Mouse (Mus musculus) midbrain, embryonic 11.5 days (tissue): ENCODE measurements around the gene Porcn. TPM values are rescaled to one million over a fixed set of nuclear protein-coding genes. Genes with fewer than 3 reads are reported as not detected.

Source experiments
- ATAC-seq: fragments of 200-750 bp; cut with Nextera tagmentation; 2 replicates; pipeline ENCODE4 v1.8.0; 2017; ENCODE audit warnings: moderate TSS enrichment, moderate library complexity; ENCODE audit not compliant: low FRiP score
- DNase-seq: peaks from one replicate; pipeline ENCODE4 v3.0.0; 2015; ENCODE audit warnings: low spot score; ENCODE audit errors: missing footprints
- H3K27ac ChIP-seq: fragments of 300-500 bp; sonication (generic); 2 replicates; pipeline ENCODE4 v1.5.1; 2014; ENCODE audit warnings: low read depth, low read length
- H3K27me3 ChIP-seq: fragments of 300-500 bp; sonication (generic); 2 replicates; pipeline ENCODE4 v1.6.1; 2014; ENCODE audit warnings: mild to moderate bottlenecking, low read length, moderate library complexity, mixed read lengths; ENCODE audit not compliant: control insufficient read depth, insufficient read depth
- H3K36me3 ChIP-seq: fragments of 300-500 bp; sonication (generic); 2 replicates; pipeline ENCODE4 v1.6.1; 2014; ENCODE audit warnings: mild to moderate bottlenecking, low read length, moderate library complexity, mixed read lengths; ENCODE audit not compliant: control insufficient read depth, insufficient read depth
- H3K4me1 ChIP-seq: fragments of 300-500 bp; sonication (generic); 2 replicates; pipeline ENCODE4 v1.6.1; 2014; ENCODE audit warnings: low read length; ENCODE audit not compliant: control insufficient read depth, insufficient read depth
- H3K4me2 ChIP-seq: fragments of 300-500 bp; sonication (generic); 2 replicates; pipeline ENCODE4 v1.6.1; 2014; ENCODE audit warnings: mild to moderate bottlenecking, moderate library complexity
- H3K4me3 ChIP-seq: fragments of 300-500 bp; sonication (generic); 2 replicates; pipeline ENCODE4 v1.5.1; 2014; ENCODE audit warnings: low read depth, low read length
- H3K9ac ChIP-seq: fragments of 300-500 bp; sonication (generic); 2 replicates; pipeline ENCODE4 v1.6.1; 2014; ENCODE audit warnings: low read length
- H3K9me3 ChIP-seq: fragments of 300-500 bp; sonication (generic); 2 replicates; pipeline ENCODE4 v1.6.1; 2016; ENCODE audit warnings: low read length; ENCODE audit not compliant: control insufficient read depth
- WGBS: fragments of 180-500 bp; shearing (Covaris S2); extraction: QIAGEN DNeasy Blood & Tissue Kit; methylation state at CpG from one replicate; pipeline ENCODE4 v1.1.7; 2014; 5-methylcytosine and 5-hydroxymethylcytosine counted together
- polyA plus RNA-seq: library from polyadenylated mRNA; unstranded; fragments of >200 nt; fragmentation: Nextera tagmentation; extraction: Ambion mirVana; gene quantifications from 2 replicates; pipeline ENCODE4 v1.2.1, GENCODE M21; 2014

Gene Porcn
- 14.7 and 15.9 TPM in 2 replicates for polyA plus RNA-seq

DNA sequence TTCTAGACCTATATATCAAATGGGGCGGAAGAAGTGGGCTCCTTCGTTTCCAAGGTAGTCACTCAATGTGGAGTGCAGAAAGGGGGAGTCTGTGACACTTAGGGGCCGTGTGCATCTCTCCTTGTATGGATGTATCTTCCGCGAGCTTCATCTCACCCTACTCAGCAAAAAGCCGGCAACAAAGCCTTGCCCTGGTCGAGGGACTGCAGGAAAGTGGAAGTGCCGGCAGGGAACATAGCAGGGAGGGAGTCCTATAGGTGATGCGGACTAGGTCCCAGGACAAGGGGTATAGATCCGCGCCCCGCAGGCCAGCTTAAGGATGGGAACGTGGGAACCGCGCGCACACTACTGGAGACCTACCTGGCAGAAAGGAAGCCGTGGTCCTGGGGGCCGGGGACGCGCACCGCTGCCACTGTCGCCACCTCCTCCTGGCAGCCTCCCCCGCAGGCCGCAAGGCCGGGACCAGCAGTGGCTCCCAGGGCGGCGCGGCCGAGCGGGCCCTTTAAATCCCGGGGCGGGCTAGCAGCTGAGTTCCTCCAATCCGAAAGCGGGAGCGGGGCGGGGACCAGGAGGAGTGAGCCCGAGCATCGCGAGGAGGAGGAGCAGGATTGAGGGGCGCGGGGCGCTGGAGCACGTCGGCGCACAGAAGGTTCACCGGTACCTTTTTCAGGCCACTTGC lies at the start of gene Porcn:
Gene Porcn (minus strand): TSS at position 511 of the 679 bp plus-strand sequence.
- Histone ChIP-seq H3K4me3 (peak within 1 kb of the TSS; percentile 43), H3K4me1 (no peaks in the 10 kb centered on the region), H3K4me2 (peak within 1 kb of the TSS; percentile 55), H3K9me3 (no peaks in the 10 kb centered on the region), H3K9ac (peak within 1 kb of the TSS; percentile 63), H3K27me3 (no peaks in the 10 kb centered on the region), H3K36me3 (no peaks in the 10 kb centered on the region), H3K27ac (no peak within 1 kb of the TSS)
- ATAC-seq (peak; percentile 97), DNase-seq (peak; percentile 94)
- WGBS, result 17% methylated on average over 27 of the region's 46 CpGs

DNA sequence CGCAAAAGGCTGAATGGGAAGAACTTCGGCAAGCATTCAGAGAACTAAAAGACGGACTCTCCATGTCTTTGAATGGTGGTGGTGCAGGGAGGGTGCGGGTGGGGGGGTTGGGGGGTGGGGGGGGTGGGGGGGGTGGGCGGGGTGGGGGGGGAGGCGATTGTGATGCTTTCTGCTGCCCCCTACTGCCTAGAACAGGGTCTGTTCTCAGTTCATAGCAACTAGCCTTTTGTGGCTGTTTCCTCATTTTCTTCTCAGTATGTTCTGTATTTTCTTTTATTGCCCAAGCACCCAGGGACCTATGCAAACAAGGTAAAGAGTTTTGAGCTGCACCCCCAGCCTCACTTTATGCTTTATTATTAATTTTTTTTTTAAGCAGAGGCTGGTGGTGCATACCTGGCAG lies 49.5 kb upstream of the Porcn start:
- no peak overlapping the region for H3K4me3 ChIP-seq
- DNase-seq, result no peak
- H3K9me3 ChIP-seq, result no peaks in the 10 kb centered on the region
- H3K4me1 ChIP-seq, result peaks cover 2% of the 10 kb centered on the region; the same call in 1 of the 2 replicates
- H3K27ac ChIP-seq, result no peak overlapping the region
- H3K36me3 ChIP-seq, result no peaks in the 10 kb centered on the region
- ATAC-seq, result no peak
- no peaks in the 10 kb centered on the region for H3K27me3 ChIP-seq
- H3K9ac ChIP-seq, result no peak overlapping the region
- WGBS, result 12% methylated on average over 6 of the region's 6 CpGs
- H3K4me2 ChIP-seq, result no peak overlapping the region

DNA sequence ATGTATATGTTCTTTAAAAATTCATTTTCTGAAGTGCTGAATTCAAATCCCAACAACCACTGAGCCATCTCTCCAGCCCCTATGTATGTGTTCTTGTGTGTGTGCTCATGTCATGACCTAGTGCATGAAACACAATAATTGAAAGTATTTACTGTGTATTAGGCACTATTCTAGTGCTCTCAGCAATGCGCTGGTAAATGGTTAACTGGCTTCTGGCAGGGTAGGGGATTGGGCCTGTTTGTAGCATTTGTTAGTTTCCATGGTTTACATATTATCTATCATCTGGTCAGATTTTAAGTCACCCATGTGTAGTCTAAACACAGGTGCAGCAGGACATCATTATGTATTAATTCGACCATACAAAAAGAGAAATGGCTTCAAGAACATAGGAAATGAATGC lies 47.4 kb upstream of the Porcn start:
- DNase-seq (no peak), ATAC-seq (no peak)
- no peaks in the 10 kb centered on the region for H3K9me3 ChIP-seq
- no peaks in the 10 kb centered on the region for H3K27me3 ChIP-seq
- H3K9ac ChIP-seq, result no peak overlapping the region
- no peak overlapping the region for H3K4me3 ChIP-seq
- no peak overlapping the region for H3K27ac ChIP-seq
- no peak overlapping the region for H3K4me2 ChIP-seq
- peaks cover 2% of the 10 kb centered on the region; the same call in 1 of the 2 replicates for H3K4me1 ChIP-seq
- H3K36me3 ChIP-seq, result no peaks in the 10 kb centered on the region
- WGBS, result 89% methylated on average over 2 of the region's 2 CpGs

DNA sequence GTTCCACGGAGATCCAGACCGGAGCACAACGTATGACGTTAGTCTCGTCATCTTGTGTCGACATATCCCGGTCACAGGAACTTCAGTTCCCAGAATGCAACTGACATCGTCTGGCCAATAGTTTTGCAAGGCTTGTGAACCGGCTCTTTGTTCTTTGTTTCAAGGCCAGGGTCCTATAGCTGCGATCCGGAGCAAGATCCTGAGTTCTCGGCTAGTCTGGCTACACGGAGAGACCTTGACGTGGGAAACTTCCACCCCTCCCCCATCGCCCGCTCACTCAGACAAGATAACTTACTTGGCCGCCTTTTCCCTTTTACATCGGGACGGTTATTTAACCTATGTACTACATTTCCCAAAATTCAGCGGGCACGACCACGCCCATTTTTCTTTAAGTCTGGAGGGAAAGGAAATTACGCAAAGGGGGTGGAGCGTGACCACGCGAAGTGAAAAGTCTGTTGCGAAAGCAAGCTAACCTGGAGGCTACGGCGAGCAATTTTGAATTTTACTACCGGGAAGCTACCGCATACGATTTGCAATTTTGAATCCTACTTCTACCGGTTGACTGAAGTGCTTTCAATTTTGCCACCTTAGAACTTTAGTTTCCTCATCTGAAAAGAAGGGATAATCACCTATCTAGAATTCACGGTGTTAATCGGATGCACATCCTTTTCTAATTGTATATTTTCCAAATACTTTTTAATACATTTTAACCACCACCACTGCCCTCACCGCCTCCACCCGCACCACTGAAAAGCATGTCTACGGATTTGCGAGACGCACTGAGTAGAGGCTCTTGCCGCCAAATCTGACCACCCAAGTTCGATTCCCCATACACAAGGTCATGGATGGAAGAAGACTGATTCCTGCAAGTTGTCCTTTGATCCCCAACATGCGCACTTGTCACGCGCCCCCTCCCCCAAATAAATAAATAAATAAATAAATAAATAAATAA lies 46.3 kb upstream of the Porcn start, which contains the start of gene Ftsj1:
Gene Ftsj1 (minus strand): TSS at position 73 of the 952 bp plus-strand sequence.
- peak within 1 kb of the TSS; percentile 54 for H3K4me2 ChIP-seq
- H3K27me3 ChIP-seq, result no peaks in the 10 kb centered on the region
- 15% methylated on average over 45 of the region's 45 CpGs for WGBS
- no peaks in the 10 kb centered on the region for H3K9me3 ChIP-seq
- ATAC-seq, result peak; percentile 93
- DNase-seq, result peak; percentile 96
- peaks cover 2% of the 10 kb centered on the region; the same call in 1 of the 2 replicates for H3K4me1 ChIP-seq
- peak within 1 kb of the TSS; percentile 68 for H3K9ac ChIP-seq
- H3K36me3 ChIP-seq, result no peaks in the 10 kb centered on the region
- peak within 1 kb of the TSS; percentile 44; the same call in 1 of the 2 replicates for H3K27ac ChIP-seq
- peak within 1 kb of the TSS; percentile 52 for H3K4me3 ChIP-seq

DNA sequence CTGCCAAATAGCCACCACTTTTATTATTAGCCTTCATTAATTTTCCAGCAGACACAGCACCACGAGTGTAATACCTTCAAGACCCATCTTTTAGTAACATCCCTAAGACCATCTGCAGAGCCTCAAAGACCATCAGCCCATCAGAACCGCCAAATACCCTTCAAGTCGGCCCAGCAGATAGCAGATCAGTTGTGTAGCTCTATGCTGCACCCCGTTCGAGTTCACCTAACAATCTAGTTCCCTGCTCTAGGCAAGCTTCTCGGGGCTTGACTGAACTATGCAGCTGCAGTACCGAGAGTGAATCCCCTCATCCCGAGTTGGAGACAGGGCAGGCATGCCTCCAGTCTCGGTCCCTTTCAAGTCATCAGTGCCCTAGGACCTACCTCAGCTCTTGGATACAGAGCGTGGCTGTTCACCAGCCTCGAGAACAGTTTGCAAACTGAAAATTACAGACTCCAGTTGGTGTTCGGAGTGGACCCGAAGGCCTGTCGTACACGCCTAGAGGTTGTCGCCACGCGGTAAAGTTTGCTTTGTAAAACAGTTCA lies 45.5 kb upstream of the Porcn start:
- DNase-seq (peak; percentile 93), ATAC-seq (peak; percentile 66)
- H3K4me2 ChIP-seq, result peak overlapping the region; percentile 54
- no peaks in the 10 kb centered on the region for H3K9me3 ChIP-seq
- no peaks in the 10 kb centered on the region for H3K27me3 ChIP-seq
- H3K4me1 ChIP-seq, result peaks cover 2% of the 10 kb centered on the region; the same call in 1 of the 2 replicates
- peak overlapping the region; percentile 68 for H3K9ac ChIP-seq
- 23% methylated on average over 18 of the region's 18 CpGs for WGBS
- no peak overlapping the region for H3K27ac ChIP-seq
- no peaks in the 10 kb centered on the region for H3K36me3 ChIP-seq
- H3K4me3 ChIP-seq, result peak overlapping the region; percentile 52

DNA sequence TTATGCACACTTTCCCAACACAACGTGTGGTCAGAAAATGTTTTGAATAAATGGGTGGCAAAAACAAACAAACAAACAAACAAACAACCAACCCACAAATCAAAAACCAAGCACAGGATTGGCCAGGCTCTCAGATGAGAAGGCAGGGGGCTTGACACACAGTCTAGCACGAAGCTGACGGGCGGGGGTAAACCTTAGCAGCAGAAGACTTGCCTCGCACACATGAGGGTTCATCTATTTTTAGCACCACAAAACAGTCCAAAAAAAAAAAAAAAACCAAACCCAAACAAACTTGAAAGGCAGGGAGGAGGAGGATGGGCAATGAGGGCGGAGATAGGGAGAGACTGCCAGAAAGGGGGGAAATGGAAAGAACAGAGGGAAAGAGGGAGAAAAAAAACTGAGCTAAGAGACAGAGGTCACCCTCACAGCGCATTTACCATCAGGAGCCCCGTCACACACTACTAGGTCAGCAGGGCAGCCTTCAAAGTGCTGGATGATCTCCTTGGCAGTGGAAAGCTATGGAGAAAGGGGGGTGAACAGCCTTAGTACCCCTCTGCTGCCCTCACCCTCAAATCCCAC lies 42.3 kb upstream of the Porcn start:
- H3K27me3 ChIP-seq, result no peaks in the 10 kb centered on the region
- no peak overlapping the region for H3K4me2 ChIP-seq
- no peaks in the 10 kb centered on the region for H3K36me3 ChIP-seq
- no peak for ATAC-seq
- no peaks in the 10 kb centered on the region for H3K9me3 ChIP-seq
- H3K4me3 ChIP-seq, result no peak overlapping the region
- H3K9ac ChIP-seq, result no peak overlapping the region
- peaks cover 2% of the 10 kb centered on the region; the same call in 1 of the 2 replicates for H3K4me1 ChIP-seq
- H3K27ac ChIP-seq, result no peak overlapping the region
- WGBS, result 91% methylated on average over 8 of the region's 8 CpGs
- DNase-seq, result no peak

DNA sequence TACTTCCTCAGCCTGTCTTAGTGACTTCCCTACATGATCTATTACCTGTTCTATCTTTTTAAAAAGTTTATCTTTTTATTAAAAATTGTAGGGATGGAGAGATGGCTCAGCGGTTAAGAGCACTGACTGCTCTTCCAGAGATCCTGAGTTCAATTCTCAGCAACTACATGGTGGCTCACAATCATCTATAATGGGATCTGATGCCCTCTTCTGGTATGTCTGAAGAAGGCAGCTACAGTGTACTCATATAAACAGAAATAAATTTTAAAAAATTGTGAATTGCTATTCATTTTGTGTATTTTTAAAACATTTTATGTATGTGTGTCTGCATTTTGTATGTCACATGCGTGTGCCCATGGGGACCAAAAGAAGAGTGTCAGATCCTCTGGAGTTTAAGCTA lies 41.4 kb upstream of the Porcn start:
- H3K27me3 ChIP-seq, result no peaks in the 10 kb centered on the region
- ATAC-seq (no peak), DNase-seq (no peak)
- H3K4me1 ChIP-seq, result peaks cover 2% of the 10 kb centered on the region; the same call in 1 of the 2 replicates
- H3K27ac ChIP-seq, result no peak overlapping the region
- H3K36me3 ChIP-seq, result no peaks in the 10 kb centered on the region
- 72% methylated on average over 2 of the region's 2 CpGs for WGBS
- no peaks in the 10 kb centered on the region for H3K9me3 ChIP-seq
- no peak overlapping the region for H3K9ac ChIP-seq
- no peak overlapping the region for H3K4me3 ChIP-seq
- no peak overlapping the region for H3K4me2 ChIP-seq

DNA sequence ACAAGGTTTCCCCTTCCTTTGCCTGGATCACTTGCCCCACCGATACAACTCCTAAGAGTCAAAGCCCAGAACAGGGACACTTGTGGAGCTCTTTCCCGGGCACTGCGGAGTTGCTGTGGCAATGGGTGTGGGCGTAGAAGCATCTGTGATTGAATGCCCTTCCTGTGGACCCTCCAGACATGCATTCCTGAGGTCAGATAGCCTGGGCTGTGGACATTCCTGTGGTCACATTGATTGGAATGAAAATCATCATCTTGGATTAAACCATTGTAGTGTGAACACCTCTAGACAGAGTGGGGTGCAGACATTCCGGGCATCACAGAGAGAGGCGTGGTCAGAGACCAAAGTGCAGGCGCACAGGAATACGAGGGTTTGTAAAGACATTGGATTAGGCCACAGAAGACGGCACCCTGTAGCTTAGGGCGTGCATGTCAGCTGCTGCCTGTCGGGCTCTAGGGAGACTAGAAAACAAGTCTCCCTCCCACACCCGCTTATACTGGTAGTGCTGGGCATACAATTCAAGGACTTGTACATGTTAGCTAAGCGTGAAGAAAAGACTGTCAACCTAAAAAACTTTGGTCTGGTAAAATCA lies 32.6 kb upstream of the Porcn start:
- 72% methylated on average over 13 of the region's 13 CpGs for WGBS
- no peak overlapping the region for H3K27ac ChIP-seq

More for the DNA sequence above, 32.6 kb upstream of the Porcn start:
- no peak overlapping the region for H3K4me2 ChIP-seq
- no peaks in the 10 kb centered on the region for H3K27me3 ChIP-seq
- H3K36me3 ChIP-seq, result no peaks in the 10 kb centered on the region
- ATAC-seq (no peak), DNase-seq (no peak)
- no peaks in the 10 kb centered on the region for H3K9me3 ChIP-seq
- no peak overlapping the region for H3K4me3 ChIP-seq
- no peaks in the 10 kb centered on the region for H3K4me1 ChIP-seq
- H3K9ac ChIP-seq, result no peak overlapping the region
